Mouse (Mus musculus) brain, embryonic 14.5 days (tissue): ENCODE measurements around the gene Bex6.

ENCODE experiments used
- CTCF ChIP-seq: fragments of 200-500 bp; IDR thresholded peaks from 2 replicates; pipeline ENCODE4 v1.5.1; 2012; ENCODE audit warnings: inconsistent platforms, mild to moderate bottlenecking, moderate library complexity, borderline replicate concordance; ENCODE audit not compliant: insufficient read depth, insufficient read length; ENCODE audit errors: extremely low read depth
- POLR2A ChIP-seq: fragments of 200-500 bp; IDR thresholded peaks from 2 replicates; pipeline ENCODE4 v1.6.1; 2012; ENCODE audit warnings: mild to moderate bottlenecking, inconsistent platforms, borderline replicate concordance; ENCODE audit not compliant: poor library complexity, insufficient read depth, insufficient read length, severe bottlenecking; ENCODE audit errors: extremely low read depth

DNA sequence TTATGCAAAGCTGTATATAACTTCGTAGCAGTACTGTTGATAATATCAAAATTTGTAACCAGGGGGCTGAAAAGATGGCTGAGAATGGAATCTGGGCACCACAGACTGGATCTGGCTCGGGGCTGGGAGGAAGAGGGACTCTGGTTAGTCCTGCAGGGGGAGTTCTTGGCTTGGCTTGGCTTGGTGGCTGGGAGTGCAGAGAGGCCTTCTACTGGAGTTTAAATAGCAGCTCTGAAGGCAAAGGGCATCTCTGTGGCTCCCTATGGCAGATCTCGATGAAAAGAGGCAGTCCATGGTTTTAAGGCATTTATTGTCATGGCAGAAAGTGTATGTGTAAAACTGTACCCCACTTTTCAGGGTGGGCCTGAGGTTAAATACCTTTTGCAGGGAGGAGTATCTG is 25.3 kb downstream of the Bex6 start:
- TF ChIP-seq POLR2A (no peak), CTCF (no peak)
